Mouse (Mus musculus) frontal cortex, postnatal 10 days (tissue): Measurements from ENCODE around the gene Gm5152.
"Not testable (repeated sequence)": the region's sequence is repeated elsewhere in the genome, so short reads cannot be mapped to it uniquely, and the experiment has no call there.

Source experiments
- DNase-seq, 2 experiments: peaks; one replicate each; pipeline ENCODE4 v3.0.0; 2022; ENCODE audit warnings: low spot score in 2 of 2, mixed read lengths in 1 of 2

Gene Gm5152

GRCm38 (mm10) chr5:10246426-10246825, at the start of gene Gm5152:
Gm5152 (minus strand) TSS chr5:10246526.
- DNase-seq: not testable (repeated sequence)

- not testable (repeated sequence) for DNase-seq
These were observed 8.4 kb upstream of the Gm5152 start for GRCm38 (mm10) chr5:10254768-10255167.

- not testable (repeated sequence) for DNase-seq
These were observed 556 bp downstream of the Gm5152 start for GRCm38 (mm10) chr5:10245770-10246169.

DNA sequence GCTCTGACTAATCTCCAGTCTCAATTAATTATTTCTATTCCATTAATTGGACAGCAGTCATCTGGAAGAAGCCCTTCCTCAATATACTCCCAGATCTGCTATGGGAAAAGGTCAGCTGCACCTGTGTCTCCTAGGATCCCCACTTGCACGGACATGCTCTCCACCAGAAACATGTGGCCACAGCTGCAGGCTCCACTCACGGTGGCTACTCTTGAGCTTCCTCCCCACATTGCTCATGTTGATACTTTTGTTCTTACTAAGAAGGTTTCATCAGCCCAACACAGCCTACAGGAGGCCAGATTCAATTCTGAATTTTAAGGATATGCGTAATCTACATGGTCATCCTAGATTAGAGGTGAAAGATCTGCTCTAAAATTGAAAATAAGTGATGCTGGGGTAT, 5.9 kb downstream of the Gm5152 start:
- not testable (repeated sequence) for DNase-seq

GRCm38 (mm10) chr5:10220317-10220716, 26.0 kb downstream of the Gm5152 start:
- DNase-seq: no peak

- no peak for DNase-seq
These were observed 43.3 kb downstream of the Gm5152 start for GRCm38 (mm10) chr5:10203067-10203466.

DNA sequence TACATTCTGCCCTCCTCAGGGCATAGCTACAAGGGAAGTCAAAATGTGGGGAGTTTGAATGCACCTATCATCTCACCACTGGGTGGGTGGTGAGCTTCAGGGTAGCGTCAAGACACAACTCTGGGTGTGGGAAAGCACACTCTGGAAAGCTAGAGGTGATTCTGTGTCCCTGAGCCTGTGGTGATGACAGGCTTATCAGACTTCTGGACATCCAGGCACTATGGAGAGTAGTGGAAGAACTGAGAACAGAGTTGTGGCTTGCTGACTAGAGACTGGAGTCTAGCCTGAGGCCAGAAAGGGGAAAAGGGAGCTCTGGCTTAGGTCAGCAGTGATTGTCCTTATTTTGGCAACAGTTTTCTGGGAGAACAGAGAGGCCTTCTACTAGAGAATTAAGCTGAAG, 49.4 kb downstream of the Gm5152 start:
- DNase-seq: no peak
